Mouse (Mus musculus) urinary bladder, postnatal 25 days (tissue): ENCODE data around the gene Pth2.
"Not testable (repeated sequence)": the region's sequence is repeated elsewhere in the genome, so short reads cannot be mapped to it uniquely, and the experiment has no call there.

Experiments
- DNase-seq: peaks from one replicate; pipeline ENCODE4 v3.0.0; 2022; ENCODE audit warnings: low spot score

Gene Pth2

DNA sequence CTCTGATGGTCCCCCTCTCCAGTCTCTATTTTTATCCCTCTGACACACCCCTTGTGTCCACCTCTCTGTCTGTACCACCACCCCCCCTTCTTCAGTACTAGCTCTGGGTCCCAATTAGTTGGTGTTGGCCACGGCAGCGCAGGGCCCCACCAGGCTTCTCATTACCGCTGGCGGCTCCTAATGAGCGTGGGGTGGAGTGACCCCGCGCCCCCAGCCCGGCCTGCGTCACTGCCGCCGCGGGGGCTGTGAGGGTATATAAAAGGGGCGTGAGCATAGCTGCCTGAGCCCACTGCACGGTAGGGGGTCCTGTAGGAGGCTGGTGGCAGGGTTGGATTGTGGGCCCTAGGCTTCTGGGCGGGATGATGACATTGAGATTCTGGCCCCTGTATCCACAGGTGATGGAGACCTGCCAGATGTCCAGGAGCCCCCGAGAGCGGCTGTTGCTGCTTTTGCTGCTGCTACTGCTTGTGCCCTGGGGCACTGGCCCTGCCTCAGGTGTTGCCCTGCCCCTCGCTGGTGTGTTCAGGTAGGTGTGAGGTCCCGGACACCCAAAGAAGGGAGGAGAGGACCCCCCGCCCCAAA lies at the start of gene Pth2:
TSS of gene Pth2 (plus strand) at position 100 of the 582 bp plus-strand sequence.
- DNase-seq = no peak

DNA sequence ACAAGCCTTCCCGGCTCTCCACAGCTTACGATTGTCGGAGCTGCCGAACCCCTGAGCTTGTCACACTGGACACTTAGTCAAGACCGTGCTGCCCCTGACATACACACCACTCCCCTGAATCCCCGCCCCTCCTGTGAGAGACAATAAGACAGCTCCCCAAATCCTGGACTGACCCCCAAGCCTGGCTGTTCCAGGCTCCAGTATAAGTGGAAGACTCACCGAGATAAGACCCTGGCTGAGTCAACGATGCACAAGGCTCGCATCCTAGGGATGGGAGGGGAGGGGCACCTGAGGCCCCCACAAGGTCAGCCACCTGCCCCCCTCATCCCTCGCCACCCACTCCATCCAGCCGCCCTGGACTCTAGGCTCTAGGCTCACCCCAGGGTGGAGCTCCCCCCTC lies 48.9 kb upstream of the Pth2 start:
- DNase-seq = no peak

- DNase-seq = no peak
These were observed 47.2 kb upstream of the Pth2 start for GRCm38 (mm10) chr7:45133446-45134159.

DNA sequence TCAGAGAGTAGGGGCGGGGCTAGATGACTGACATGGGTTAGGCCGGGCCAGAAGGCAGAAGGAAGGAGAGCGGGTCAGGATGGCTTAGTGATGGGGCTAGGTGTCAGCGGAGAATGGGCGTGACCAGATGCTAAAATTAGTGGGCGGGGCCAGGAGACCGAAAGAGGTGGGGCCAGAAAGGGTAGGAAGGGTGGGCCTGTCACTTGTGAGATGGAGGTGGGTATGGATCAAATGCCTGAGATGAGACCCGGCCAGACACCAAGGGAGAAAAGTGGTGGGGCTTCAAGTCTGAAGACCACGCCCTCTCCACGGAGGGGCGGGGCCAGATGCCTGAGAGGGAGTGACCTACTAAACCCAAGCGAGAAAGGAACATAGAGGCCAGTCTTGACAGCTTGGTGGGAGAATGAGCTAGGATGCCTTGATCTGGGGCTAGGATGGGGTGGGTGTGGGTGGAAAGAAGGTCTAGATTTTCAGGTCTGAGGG lies 46.2 kb upstream of the Pth2 start:
- DNase-seq = no peak

DNA sequence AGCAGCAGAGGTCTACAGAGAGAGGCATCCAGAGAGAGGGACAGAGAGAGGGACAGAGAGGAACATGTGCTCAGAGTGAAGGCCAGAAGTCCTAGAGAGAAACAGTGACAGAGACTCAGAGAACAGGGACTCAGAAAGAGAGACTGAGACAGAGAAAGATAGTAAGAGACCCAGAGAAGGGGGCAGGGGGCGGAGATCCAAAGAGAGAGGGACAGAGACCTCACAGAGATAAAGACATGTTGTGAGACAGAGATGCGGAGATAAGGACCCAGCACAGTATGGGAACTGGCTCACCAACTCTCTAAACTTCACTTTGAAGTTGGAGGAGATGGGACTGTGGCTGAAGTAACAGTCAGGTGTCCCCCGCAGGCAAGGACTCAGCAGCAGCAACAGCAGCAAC lies 45.4 kb upstream of the Pth2 start:
- DNase-seq = no peak

GRCm38 (mm10) chr7:45135993-45136567 lies 44.7 kb upstream of the Pth2 start, which contains the start of the genes Gm45713 and Flt3l:
Gene Gm45713, minus strand, starts transcription at chr7:45136231.
Gene Flt3l, minus strand, starts transcription at chr7:45136432.
- peak; percentile 92 for DNase-seq

DNA sequence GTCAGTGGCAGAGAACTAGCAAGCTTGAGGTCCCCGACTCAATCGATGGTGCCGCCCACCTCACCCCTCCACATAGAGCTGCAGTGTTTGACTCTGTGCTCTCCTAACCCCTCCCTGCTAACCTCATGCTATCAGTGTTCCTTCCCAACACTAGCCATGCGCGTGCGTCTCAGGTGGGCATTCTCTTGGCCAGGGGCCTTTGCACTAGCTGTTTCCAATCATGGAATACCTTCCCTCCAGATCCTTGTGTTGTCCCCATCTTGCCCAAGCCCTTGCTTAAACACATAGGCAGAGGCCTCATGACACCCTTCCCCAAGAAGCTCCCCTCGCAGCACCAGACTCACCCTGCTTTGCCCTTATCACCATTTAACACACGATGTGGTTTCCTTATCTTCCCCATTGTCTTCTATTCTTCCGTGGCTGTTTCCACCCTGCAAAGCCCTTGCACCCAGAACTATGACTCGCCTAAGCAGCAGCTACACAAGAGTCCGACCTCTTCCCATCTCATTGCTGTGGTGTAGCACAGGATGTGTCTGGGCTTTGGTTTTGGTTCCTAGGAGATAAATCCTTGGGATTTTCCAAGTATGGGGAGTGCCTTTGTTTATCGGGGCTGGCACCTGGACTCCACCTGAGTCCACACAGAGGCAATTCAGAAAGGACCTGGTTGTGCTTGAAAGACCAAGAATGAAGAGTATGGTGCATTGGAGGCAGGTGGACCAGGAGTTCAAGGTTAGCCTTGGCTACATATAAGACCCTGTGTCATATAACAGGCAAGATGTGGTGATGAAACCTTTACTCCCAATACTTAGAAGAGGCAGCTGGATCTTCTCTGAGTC lies 43.4 kb upstream of the Pth2 start:
- no peak for DNase-seq

DNA sequence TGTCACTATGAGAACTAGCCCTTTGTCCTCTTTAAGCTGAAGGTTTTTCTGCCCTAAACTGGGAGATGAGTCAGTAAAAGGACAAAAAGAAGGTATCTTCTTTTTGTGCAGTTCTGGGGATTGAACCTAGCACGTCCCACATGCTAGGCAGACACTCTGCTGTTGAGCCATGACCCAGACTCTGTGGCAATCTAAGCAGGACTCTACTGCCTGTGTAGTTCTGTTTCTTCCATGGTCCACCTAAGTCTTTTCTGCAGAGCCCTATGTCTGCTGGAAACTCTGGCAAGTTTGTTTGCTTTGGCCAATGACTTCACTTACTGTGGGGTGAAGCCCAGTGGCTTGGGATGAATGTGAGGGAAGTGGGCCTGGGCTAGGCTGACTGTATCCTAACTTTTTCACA lies 42.4 kb upstream of the Pth2 start:
- no peak for DNase-seq

DNA sequence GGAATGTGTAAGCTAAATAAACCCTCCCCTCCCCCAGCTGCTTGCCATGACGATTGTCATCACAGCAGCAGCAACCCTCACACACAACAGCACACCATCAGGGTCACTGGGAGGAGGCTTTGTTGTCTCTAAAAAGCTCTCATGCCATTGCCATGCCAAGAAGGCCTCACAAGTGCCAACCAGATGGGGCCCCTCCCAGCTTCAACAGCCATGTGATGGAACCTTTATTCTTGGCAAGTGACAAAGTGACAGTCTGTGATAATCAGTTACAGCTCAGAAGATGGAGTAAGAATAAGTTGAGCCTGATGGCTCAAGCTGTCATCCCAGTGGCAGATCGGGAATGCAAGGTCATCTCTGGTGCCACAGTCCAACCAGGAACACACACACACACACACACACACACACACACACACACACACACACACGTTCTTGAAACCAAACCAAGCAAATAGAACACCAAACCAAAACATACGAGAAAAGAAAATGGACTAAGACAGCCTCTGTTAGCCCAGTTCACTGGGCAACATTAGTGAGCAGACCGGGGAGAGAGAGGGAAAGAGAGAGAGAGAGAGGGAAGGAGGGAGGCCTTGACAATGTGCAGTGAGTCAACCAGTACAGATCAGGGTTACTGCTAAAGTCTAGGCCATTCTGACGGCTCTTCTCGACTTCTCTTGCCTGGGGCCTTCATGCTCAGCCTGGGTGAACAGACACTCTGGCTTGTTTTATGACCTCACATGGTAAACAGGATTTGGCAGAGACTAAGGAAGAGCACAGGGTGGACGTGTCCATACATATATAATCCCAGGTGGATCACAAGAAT lies 40.7 kb upstream of the Pth2 start:
- DNase-seq = no peak

- DNase-seq = no peak
These were observed 39.5 kb upstream of the Pth2 start for GRCm38 (mm10) chr7:45141319-45141718.

- no peak for DNase-seq
These were observed 38.9 kb upstream of the Pth2 start for GRCm38 (mm10) chr7:45141914-45142313.

GRCm38 (mm10) chr7:45144368-45145174 lies 36.2 kb upstream of the Pth2 start:
- no peak for DNase-seq

DNA sequence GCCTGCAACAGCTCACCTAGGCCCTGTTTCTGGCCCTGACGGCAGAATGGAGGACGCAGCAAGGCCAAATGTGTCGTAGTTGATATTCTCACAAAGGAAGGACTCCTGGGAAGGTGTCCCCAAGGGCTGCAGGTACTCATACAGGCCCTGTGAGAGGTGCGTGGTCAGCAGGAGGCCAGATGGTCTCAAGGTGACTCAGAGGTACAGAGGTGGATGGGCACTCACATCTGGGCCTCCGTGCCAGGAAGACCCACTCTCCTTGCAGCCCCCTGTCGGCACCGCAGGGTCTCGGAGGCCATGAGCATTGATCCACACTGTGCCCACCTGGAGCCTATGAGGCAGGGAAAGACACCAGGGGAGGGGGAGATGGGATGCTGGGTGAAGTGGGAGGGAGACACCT lies 35.3 kb upstream of the Pth2 start:
- DNase-seq = no peak

GRCm38 (mm10) chr7:45147267-45147666 lies 33.5 kb upstream of the Pth2 start:
- DNase-seq = no peak

GRCm38 (mm10) chr7:45147899-45148298 lies 32.9 kb upstream of the Pth2 start:
- DNase-seq = no peak

GRCm38 (mm10) chr7:45148534-45149098 lies 32.2 kb upstream of the Pth2 start:
- DNase-seq = no peak

DNA sequence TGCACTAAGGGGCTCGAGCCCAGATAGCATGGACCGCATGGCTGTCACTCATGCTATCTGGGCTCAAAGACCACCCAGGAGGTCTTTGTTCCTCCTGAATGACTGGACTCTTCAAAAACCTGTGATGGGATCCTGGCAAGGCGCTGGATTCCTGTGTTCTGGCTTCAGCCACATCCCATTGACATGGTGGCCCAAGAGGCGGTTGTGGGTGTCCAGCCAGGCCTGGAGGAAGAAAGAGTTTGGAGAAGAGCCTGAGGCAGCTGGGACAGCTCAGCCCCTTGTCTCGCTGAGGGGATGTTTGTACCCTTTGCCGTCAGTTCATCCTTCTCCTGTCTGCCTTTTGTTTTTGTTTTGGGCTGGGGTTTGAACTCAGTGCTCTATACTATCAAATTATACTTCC lies 31.2 kb upstream of the Pth2 start:
- DNase-seq = no peak

GRCm38 (mm10) chr7:45150321-45150720 lies 30.5 kb upstream of the Pth2 start:
- DNase-seq = no peak

DNA sequence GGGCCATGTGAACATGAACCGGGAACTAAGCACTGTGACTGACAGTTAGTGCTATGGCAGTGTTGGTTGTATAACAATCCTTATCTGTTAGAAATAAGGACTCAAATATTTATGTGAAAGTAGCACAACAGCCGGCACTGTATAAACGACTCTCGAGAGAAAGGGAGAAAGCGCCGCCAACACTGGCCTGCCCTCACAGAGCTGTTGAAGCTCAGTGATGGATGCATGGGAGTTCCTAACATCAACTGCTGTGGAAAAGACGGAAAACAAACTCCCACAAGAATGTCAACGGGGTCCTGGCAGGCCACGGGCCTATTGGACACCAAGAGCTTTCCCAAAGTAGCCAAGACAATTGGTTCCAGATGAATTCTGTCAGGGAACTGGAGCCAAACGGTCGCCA lies 29.5 kb upstream of the Pth2 start:
- no peak for DNase-seq

- not testable (repeated sequence) for DNase-seq
These were observed 27.7 kb upstream of the Pth2 start for GRCm38 (mm10) chr7:45153052-45153451.
